Mouse (Mus musculus) testis, postnatal 10 days (tissue): ENCODE results near the gene Cbx2.

ENCODE experiments used
- DNase-seq: peaks from one replicate; pipeline ENCODE4 v3.0.0; 2021; ENCODE audit warnings: low spot score

The Cbx2 gene

DNA sequence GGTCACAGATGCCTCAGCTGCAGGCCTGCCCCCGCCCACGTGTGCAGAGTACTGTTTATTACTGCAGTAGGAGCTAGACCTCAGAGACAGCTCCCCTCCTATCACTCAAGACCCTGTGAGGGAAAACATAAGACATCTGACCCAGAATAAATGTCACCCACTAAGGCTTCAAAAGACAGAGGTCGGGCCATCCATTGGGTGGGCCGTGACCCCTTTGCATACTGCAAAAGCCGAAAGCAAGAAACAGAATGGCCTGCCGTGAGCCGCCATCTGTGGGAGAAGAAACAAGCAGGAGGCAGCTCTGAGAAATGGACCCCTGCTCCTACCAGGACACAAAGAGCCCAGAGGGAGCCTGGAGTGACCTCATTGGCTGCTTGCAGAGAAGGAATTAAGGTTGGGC is 5.3 kb upstream of the Cbx2 start:
- no peak for DNase-seq

DNA sequence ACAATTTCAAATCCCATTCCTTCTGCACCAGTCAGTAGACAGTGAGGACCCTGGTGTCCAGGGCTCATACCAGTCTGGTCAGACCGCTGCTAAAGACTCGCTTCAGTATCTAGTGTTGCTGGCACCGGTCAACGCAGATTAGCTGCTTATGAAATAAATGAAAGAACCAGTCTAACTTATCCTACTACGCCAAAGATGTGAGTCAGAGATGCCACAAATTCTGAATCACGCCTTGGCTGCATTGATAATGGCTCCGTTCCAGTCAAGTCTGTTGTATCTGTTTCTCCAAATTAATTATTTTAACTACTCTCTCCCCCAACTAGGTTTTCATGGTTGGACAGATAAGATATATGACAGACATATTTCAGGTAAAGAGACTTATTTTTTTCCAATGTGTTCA is 1.6 kb upstream of the Cbx2 start:
- DNase-seq: no peak

DNA sequence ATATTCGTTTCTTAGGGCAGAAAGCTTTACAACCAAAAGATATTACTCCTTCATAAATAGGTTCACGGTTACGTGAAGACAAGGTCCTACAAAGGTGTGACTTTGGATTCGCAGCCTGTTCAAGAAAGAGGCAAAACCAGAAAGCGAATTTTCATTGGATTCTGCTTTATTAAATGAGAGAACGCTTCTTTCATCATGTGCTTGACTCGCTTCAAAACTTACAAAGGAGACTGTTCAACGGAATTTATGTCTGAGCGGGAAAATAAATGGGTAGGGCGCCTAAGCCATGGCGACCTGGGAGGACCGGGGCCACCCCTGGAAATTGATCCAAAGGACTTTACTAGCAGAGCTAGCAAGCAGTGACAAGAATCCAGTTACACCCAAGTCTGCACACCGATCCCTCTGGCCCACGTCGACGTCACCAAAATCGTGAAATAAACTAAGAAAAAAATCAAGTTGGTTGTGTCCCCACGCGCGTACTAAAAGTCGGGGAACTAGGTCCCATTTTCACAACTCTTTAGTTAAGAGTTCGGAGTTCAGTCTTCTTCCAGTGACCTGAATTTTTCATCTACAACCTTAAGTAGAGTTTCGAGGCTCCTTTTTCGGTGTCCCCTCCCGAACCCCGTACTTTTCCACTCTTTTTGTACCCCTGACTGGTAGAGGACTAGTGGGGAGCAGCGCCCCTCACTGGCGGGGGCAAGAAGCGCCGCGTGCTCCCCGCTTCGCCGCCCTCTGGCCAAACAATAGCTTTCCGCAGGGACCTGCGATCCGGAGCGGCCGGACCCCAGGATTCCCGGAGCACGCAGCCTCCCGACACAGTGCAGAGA is 481 bp upstream of the Cbx2 start:
- DNase-seq: no peak

DNA sequence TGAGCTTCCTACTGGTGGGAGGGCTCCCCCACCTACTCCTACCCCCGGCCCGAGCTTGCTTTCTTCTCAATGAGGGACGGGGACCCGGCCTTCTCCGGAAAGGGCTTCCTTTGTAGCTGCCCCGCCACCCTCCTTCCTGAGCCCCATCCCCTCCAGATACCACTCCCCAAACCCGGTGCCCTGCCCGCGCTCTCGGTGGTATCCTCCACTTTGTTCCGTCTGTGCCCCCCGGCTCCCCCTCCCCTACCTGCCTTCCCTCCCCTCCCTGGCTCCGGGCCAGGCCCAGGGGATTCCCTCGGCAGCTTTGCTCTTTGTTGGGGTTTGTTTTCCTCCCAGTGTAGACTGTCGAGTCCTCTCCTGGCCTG is 836 bp downstream of the Cbx2 start:
- peak; percentile 72 for DNase-seq

DNA sequence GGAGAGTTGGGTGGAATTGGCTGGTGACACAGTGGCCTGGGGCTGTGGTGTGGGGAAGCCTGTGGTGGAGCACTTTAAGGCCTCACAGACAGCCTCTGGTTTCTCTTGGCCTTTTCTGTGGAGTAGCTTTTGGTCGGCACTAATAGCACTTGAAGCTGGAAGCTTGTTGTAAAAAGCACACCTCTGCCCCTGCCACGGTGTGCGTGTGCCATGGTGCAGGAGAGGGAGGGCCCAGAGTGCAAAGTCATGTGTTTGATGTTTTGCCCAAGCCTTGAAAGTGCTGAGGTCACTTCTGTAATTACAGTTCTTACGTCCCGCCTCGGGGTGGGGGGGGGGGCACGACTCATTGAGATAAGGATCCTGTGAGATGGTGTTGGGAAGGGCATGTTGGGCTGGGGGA is 1.5 kb downstream of the Cbx2 start:
- DNase-seq: no peak

GRCm38 (mm10) chr11:119026203-119026602 is 3.4 kb downstream of the Cbx2 start:
- no peak for DNase-seq

DNA sequence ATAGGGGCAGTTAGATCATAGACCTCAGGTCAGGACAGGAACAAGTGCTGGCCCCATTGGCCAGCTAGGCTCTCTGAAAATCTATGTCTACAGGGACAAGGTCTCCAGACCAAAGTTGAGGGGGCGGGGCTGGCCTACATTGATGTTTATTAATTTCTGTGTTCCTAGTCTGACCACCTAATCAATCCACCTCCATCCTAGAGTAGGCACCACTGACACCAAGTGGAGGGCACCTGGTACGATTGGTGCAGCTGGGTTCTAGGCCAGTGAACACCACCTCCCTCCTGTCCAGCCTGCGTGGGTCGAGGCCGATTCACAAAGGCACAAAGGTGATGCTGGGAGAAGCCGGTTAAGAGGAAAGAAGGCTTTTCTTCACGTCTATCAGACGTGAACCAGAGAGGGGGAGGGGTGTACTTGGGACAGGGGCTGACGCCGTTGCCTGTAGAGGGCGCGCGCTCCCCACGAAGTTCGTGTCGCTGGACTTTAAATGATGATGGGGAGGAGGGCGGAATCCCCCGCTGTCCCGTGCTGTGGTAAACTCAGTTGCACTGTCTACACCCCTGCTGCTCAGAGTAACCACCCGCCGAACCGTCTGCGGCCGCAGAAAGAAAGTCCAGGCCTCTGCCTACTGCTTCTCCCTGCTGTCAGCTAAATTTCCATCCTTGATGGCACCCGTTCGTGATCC is 11.3 kb downstream of the Cbx2 start:
- DNase-seq: peak; percentile 93

DNA sequence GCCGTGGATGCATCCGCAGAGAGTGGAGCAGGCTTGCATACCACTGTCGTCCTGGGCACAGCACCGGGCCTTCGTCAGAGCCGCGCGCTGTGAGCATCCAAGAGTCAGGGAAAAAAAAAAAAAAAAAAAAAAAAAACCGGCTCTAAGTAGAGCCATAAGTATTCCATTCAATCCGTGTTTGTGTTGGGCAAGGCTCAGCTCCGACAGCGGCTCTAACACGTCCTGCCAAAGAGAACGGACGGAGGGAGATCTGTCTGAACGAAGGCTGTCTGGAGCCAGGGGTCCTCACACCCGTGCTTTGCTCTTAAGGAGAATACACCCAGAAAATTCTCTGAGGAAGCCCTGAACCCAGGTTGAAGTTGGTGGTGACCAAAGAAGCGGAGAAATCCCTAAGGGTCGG is 11.9 kb downstream of the Cbx2 start:
- DNase-seq: no peak

DNA sequence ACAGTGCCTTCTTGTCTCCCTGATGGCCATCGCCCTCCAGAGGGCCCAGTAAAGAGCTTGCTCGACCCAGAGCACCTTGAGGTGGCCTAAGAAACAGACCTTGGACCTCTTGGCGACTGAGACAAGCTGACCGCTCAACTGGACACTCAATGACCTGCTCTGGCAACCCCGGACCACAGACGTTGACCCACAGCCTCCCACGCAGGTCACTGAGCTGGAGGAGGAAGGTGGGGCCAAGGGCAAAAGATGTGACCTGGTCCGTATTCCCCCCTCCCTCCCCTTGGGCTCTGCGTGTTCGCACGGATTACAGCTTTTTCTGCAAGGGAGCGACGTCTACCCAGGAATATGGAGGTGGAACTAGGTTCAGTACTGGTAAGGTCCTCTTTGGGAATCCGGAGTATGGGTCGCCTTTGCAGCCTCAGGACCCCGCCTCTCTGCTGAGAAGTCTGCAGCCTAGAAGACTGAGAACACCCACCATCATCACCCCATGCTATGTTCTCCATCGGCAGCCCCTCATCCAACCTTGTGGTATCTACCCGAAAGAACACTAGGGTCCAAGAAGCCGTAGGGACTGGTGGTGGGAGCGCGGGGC is 12.4 kb downstream of the Cbx2 start:
- DNase-seq: no peak

DNA sequence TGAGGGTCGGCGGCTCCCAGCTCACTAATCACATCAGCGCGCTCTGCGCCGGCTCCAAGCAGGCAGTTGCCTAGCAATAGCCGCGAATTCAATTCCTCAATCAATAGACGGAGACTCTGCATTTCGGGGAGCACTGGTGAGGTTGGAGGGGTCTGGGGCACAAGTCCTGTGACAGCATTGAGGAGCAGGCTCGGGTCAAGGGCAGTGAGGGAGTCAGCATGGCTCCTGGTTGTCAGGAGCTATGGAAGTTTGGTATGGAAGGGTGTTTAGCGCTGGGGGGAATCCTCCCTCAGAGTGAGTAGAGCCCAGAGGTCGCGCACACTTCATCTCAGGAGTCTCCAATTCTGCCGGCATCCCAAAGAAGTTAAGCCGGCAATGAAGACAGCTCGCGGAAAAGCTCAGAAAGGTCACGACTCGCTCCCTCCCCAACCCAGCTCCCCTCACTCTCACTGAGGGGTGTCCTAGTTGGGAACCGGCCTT is 13.0 kb downstream of the Cbx2 start:
- no peak for DNase-seq

- DNase-seq: no peak
Observed at GRCm38 (mm10) chr11:119036447-119036846, 13.7 kb downstream of the Cbx2 start.

DNA sequence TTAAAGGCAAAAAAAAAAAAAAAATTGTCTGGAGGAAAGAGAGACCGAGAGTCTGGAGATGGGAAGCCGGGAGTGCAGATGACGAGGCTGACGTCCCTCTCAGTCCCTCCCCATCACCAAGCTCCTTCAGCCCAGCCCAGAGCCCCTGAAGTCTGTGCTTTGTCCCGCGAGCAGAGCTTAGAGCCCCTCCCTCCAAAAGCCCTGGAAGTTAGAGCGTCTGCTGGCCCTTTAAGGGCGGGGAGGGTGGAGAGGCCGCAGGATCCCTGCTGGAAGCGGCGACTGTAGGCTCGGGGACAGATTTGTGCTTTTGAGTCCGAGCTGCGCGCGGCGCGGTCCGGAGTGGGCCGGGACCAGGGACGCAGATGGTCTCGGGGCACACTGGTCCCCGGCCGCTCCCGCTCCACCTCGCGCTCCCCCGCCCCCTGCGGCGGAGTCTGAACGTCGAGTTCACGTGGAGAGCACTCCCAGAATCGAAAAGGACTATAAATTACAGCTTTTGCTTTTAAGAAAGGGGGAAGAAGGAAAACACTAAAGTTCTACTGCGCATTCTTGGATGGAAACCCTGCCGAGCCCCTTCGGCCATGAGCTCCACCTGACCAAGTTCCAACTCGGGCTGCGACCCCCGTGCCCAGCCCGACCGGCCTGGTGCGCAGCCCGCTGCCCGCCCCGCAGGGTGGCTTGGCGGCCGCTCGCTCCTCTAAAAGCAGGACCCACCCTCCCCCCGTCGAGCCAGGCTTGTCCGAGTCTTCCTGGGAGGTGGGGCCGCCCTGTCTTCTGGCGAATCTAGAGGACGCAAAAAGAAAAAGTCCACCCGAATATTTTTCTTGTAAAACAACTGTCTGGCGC is 14.4 kb downstream of the Cbx2 start:
- no peak for DNase-seq

DNA sequence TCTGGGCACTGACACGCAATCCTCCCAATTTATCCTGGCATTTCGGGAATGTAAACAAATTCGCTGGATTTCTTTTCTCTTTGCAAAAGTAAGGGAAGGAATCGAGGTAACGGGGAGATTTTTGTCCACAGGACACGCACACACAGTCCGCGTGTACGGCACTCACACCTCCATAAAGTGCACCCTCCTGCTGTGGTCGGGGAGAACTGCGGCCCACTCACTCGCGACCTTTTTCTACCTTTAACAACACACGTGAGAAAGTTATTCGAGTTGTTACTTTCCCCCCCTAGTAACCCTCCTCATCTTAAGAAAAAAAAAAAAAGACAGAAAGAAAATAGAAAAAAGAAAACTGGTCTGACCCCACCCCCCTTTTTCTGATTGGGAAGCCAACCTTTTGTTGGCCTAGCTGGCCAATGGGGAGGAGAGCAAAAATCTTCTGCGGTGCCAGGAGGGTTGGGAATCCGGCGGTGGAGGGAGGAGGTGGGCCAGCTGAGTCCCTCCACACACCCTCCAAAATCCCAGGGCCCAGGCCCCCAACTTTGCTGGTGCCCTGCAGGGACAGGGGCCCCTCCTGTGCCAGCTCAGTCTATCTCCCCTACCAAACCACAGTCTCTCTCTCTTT is 15.1 kb downstream of the Cbx2 start:
- no peak for DNase-seq

DNA sequence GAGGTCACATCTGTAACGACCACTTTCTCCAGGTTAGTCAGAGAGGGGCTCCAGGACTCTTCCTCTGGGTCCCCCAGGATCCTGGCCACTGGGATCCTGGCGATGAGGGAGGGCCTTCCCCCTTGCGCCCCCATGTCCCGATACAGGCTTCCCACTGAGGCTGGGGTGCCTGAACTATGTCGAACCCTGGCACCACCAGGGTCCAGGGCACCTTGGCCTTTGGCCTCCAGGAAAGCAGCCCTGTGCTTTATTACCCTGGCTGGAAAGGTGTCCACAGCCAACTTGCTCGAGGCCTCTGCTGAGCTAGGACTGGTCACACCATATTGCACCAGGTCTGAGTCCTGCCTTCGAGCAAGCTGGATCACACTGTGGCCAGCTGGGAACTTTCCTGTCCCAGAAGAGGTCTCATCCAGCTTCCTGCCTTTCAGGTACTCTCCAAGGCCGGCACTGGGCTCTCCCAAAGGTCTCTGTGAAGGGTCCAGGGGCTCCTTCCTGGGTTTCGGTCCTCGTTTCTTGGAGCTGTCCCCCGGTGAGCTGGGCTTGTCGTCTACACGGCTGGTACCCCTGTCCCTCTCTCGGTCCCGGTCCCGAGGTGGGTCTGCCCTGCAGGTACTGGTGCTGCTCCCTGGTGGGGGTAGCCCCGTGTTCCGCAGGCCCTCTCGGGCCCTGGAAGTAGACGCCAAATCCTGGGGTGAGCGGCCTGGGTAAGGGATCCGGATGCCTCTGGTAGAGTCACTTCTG is 16.2 kb downstream of the Cbx2 start:
- no peak for DNase-seq

DNA sequence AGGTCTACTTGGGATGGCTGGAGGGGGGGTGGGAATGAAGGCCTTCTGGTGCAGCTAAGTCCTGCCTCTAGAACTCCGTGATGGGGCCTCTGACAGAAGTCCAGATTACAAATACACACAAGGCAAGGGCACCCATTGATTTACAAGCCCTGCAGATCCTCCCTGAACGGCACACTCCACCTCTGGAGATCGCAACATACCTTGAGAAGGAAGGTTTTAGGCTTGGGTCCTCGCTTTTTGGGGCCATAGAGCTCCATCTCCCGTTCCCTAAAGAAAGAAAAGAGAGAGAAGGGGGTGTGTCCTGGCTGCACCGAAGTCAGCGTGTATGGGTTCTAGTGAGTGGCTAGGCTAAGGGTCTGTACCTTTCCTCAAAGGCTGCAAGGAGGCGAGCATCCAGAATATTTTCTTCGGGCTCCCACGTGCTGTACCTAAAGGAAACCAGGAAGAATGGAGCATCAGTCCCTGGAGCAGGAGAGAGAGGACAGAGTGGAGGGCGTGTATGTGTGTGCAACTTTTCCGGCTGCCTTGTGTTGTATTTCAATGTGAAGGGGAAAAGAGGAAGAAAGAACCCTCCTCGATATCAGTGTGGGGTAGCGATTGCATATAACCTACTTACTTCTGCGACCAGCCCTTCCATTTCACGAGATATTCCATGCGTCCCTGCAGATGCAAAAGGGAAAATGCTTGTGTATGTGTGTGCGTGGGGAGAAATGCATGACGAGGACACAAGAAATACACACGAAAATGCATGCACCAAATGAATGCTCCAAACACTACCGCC is 17.2 kb downstream of the Cbx2 start:
- no peak for DNase-seq

DNA sequence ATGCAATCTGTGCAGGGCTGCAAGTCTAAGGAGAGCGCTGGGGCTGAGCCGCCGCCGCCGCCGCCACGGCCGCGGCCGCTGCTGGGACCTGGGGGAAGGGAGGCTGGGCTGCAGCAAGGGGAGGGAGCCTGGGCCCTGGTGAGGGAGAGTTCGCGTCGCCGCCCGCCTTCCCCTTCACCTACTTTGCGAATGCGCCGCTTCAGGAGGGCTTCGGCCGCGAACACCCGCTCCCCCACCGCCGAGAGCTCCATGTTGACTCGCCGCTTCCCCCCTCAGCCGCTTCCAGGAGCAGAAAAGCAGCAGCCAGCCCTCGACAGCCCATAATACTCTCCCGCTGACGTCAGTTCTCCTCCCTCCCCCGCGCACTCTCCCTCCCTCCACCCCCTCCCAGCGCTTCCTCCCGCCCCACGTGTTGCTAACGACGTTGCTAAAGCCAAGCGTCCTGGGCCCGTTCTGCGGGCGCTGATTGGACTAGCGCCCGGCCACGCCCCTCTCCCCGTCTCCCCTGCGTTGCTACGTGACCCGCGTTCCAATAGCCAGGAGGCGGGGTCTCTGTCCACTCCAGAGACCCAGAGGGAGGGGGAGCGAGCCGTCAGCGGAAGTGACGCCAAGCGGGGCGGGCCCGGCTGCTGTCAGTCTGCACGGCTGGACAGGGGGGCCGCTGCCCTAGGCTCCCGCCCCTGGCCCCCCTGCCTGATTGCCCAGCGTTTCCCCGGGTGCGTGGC is 18.0 kb downstream of the Cbx2 start, which contains the start of gene Cbx8:
TSS of gene Cbx8 (minus strand) at position 370 of the 725 bp plus-strand sequence.
- peak; percentile 99 for DNase-seq

- DNase-seq: no peak
Observed at GRCm38 (mm10) chr11:119041325-119041716, 18.6 kb downstream of the Cbx2 start.

DNA sequence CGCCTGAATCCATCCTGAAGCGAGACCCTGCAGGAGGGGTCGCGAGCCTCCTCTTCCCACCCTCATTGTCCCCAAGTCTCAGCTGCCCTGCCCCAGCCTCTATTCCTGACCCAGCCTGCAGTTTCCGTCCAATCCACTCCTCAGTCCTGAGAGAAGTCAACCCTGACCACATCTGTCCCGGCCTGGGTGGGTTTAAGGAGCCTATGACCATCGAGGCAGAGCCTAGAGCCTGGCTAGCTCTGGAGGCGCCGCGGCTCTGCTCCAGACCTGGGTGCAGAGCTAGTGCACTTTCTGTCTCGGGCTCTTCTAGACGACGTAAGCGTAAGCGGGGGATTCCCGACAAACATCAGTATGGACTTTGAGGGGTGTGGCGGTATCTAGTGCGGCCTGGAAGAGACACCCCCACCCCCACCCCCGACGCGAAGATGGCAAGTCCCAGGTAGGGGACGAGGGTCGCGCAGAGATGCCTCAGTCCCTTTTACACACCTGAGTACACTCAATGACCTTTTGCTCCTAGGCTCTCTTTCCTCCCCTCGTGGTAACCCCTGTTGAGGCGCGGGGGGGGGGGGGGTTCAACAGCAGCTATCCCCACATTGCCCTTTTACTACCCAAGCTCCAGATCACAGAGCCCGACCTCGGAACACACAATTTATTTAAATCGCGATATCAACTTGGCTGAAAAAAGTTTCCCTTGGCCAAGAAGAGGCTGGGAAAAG is 19.1 kb downstream of the Cbx2 start:
- no peak for DNase-seq
